Mouse (Mus musculus) cerebellum, adult 9-11 months (tissue): ENCODE data around the gene Rgs3.

Experiments
- DNase-seq: peaks from one replicate; pipeline ENCODE4 v3.0.0; 2022

Rgs3 gene

DNA sequence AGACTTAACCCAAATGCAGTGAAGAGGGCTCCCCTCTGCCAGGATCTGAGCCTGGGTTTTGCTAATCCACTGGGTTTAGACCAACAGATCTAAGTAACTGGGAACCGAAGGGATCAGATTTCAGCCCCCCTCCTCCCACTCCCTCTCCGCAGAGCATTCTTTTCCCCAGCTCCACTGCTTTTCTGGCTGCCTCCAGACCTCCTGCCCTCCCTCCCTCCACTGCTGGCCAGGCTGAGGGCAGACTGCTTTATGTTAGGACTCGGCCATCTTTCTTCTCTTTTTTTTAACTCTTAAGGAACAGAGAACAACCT lies 100.9 kb downstream of the Rgs3 start:
- DNase-seq: no peak

DNA sequence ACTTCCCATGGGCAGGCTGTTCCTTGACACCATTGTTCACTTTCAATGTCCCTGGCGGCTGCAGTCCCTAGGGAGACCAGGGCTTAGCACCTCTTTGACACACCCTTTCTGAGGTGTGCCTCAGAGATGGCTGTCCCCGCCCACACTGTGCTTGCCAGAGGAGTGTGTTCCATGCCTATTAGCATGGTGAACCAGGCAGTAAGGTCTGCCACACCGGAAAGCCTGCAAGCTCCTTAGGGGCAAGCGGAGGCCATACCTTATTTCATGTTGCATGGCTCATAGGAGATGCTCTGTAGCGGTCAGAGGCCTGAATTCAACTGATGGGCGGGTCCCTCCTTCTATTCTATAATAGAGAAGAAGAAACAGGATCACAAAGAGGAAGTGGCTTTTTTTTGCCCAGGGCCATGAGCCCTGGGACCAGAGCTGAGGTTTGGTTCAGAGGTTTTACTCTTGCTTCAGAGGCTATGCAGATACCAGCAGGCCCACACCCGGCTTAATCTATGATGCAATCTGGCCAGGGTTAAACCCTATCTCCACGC lies 101.7 kb downstream of the Rgs3 start:
- DNase-seq: no peak

DNA sequence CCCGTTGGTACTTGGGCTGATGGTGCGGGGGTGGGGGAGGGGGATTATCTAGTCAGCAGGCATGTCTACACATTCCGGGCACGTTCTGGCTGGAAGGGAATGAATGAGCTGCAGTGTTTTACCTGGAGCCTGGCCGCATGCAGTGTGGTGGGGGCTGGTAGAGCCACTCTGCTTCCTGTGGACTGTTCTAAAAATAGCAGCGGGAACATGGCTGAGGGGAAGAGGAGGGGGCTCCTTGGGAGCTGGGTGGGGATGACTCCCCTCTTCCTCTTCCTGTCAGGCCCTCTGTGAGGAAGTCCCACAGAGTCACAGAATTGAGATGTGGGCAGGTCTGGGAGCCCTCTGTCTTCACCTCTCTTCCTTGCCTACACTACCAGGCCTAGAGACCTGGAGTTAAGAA lies 103.7 kb downstream of the Rgs3 start:
- DNase-seq: no peak

DNA sequence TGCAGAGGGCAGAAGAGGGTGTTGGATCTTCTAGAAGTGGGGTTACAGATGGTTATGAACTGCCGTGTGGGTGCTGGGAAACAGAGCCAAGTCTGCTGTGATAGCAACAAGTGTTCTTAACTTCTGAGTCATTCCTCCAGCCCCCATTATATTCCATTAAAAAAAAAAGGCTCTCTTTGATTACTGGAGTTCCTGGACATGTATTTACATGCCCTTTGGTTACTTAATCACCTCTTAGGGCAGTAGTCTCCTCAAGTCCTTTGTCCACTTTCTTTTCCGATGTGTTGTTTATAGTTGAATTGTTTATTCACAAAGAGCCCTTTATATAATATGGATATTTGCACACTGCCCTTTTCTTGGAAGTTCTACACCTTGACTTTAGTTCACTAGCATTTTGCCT lies 106.2 kb downstream of the Rgs3 start:
- DNase-seq: no peak

DNA sequence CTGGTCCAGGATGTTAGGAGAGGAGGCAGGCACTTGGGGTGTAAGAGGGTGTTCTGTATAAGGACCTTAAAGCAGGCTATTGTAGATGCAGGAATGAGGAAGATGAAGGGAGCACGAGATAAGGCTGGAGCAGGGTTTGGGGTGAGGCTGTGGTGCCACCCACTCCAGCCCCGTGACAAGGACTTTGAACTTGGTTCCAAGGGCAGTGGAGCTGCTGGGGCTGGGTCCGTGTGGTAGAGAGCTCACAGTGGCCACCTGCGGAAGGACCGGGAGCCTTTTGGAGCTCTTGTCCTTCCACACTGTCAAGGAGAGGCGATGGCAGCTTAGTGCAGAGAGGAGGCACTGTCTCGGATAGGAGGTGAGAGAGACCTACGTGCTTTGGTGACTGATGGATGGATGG lies 109.0 kb downstream of the Rgs3 start:
- peak; percentile 37 for DNase-seq

DNA sequence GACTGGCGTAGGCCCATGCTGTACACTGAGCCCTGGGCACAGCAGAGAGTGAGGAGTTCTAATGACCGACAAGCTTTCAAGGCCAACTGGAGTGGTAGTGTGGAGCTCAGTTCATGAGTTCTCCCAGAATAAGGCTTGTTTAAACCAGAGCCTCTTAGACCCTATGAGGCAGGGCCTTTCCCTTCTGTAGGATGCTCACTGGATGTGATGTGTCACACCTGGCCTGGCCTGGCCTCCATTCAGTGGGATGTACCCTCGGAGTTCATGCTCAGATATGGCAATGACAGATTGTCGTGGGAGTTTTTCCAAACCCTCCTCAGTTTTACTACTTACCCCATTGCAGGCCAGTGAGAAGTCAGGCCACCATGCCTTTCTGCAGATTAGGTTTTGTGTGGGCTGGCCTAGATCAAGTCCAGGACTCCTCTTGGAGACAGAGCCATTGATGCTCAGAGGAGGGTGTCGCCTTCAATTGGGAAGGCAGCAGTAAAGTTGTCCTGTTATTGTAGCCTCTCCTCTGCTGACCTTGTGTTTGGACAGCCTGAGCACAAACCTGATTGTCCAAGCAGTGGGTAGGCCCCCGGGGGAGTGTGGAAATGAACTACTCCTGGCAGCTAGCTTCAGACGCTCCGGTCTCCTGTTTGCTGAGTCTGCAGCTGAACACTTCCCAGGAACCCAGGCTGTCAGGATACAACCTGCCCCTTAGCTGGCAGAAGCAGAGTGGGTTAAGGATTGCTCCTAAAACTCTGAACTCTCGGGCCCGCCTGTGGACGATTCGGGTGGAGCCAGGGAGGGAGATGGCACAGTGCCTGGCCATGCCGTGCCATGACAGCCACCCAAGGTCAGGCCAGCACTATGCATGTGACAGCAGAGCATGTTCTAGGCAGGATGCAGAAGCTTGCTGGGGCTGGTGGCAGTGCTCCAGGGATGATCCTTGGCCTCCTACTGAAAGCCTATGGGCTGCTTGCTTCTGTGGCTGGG lies 109.7 kb downstream of the Rgs3 start:
- DNase-seq: peak; percentile 85

DNA sequence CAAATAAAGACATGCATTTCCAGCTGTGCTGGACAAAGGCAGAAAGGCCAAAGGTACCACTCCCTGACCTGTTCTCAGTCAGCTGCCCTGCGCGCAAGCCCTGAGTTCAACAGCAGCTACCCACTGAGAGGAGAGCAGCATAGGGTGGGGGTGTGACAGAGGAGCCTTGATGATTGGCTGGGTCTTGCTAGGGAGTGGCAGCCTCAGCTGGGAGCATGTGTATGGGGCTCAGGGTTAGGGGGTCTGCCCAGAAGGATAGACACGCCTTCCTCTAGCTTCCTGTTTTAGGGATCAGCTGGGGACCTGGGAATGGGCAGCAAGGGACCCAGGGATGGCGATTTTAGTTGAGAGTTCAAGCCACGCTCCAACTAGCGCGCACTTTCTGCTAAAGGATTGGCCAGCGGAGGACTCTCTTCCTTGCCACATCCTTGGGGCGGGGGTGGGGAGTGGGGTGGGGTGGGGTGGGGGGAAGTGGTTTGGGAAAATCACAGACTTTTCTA lies 113.9 kb downstream of the Rgs3 start:
- DNase-seq: peak; percentile 63

DNA sequence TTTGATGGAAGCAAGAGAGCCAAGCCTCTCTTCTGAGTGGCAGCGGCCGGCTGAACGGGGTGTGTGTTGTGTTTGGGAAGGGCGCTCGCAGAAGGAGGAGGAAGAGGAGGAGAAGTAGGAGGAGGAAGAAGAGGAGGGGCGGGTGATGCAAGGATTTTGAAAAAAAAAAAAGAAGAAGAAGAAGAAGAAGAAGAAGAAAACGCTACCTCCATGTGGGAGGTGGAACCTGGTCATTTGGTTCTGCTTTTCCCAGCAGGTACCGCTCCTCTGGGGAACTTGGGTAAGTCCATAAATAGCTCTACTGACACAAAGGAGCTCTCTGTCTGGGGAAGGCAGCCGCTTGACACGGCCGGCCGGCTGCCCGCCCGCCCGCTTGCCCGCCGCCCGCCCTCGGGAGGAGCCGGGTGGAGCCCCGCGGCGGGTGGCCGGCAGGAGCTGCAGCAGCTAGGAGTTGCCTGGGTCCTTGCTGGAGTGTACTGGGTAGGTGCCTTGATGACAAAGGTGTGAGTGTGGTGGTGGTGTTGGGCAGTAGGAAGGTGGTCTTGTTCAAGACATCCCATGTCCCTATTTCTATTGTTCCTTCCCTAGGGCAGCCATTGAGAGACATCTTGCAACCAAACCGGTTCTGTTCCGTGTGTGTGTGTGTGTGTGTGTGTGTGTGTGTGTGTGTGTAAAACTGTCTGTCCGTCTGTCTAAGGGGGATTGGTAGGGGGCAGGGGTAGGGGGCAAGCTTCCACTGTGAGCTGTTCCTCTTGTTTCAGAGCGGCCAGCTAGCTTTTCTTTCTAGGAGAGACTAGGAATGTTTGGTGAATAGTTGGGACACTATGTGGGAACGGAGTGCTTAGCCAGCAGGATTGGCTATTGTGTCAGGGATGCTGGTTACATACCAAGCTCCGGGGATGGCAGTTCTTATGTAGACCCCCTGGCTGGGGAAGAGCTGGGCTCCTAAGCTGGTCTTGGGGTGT lies 114.7 kb downstream of the Rgs3 start:
- DNase-seq: peak; percentile 75

DNA sequence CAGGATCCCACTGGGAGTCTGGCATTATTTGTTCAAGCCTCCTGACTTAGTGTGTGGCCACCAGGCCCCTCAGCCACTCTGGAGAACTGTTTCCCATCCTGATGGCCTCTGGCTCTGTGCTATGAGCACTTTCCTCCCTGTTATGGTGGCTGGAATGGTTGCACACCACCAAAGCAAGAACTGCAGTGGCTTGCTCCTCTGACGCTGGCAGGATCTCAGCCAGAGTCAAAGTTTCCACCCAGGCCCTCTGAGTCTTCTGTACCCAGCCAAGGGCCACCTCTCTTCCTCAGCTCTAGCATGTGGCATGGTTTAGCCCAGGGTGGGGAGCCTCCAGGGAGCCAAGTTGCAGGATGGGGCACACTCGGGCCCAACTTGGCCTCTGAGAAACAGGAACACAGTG lies 115.7 kb downstream of the Rgs3 start:
- no peak for DNase-seq

DNA sequence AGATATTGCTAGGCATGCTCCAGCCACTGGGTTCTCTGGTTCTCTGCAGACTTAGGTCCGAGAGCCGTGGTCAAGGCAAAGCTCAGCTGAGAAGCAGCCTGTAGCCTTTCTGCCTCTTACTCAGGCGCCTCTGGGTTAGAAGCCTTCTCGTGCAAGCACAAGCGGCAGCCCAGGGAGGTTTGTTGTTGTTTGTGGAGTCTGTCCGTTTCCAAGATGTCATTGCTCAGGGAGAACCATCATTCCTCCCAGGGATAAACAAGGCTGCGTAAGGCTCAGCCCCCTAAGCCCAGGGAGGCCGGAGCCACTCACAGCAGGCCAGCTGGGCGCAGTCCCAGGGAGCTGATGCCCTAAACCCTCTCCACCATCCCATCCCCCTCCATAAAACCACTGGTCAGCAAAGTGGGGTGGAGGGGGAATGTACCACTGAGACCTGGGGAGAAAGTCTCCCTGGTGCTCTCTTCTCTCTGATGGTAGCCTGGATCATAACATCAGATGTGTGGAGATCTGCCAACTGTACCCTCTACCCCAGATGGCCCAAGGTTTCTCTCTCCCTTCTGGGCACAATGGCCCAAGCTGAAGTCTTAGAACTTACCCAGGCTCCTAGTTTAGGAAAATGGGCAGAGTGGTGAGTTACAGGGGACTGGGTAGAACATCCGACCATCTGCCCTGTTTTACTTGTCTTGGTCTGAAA lies 117.5 kb downstream of the Rgs3 start:
- DNase-seq: peak; percentile 63

DNA sequence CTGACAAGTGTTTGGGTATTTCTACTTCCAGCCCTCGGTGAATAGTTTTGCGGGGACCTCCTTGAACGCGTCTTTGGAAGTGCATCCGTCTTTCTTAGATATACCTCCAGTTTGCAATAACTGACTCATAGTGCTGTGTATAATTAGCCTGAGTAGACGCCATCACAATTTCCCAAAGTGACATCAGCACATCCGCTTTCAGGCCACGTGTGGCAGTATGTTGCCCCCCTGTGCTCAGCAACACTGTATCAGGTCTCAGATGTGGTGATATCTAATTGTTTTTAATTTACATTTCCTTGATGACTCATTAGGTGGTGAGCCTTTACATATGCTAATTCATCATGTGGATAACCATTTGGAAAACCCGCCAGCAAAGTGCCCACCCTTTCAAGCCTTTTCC lies 119.5 kb downstream of the Rgs3 start:
- peak; percentile 22 for DNase-seq

DNA sequence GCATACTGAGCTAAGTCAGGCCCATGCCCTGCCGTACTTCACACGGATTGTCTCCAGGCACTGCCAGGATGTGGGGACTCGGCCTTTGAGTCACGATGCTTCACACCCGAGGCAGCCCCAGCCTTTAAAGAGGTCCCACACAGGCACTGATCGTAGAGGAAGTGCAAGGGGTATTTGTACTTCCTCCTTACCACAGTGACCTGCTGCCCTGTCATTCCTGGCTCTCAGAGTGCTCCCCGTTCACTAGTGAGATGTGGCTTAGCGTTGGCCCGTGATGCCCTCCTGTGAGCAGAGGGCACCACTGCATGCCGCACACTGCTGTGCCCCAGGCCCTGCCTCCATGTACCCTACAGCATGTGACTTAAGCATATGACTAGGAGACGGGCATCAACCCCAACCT lies 121.8 kb downstream of the Rgs3 start:
- no peak for DNase-seq

DNA sequence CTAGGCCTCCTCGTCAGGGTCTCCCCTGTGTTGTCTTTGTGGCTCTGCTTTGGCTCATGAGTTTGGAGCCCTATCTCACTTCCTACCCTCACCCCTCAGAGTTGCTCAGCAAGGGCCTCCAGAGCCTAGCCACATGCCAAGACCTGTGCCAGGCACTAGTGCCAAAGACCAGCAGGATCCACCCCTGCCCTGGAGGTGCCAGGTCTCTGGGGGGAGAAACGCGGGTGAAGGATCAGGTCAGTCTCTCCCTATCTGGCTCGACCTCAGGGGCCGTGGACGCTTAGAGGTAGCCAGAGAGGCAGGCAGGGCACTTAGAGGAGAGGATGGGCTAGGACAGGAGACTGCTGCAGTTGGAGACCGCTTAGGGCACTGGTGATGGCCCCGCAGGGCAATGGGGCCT lies 122.7 kb downstream of the Rgs3 start:
- peak; percentile 63 for DNase-seq

DNA sequence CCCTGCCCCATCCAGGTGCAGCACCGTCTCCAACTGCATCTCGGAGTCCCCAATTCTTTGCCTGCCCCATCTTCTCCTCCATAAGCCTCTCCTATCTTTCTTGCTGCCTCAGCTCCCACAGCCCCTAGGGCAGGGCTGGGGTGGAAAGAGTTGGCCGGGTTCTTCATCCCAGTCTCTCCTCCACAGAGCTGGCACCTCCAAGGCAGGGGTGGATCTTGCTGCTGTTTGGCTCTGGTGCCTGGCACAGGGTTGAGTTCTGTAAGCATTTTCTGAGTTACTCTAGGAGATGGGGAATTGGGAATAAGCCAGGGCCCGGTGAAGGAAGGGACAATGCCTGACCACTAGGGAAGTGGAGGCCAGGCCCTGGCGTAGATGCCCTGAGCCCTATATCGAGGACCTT lies 123.5 kb downstream of the Rgs3 start:
- peak; percentile 32 for DNase-seq

DNA sequence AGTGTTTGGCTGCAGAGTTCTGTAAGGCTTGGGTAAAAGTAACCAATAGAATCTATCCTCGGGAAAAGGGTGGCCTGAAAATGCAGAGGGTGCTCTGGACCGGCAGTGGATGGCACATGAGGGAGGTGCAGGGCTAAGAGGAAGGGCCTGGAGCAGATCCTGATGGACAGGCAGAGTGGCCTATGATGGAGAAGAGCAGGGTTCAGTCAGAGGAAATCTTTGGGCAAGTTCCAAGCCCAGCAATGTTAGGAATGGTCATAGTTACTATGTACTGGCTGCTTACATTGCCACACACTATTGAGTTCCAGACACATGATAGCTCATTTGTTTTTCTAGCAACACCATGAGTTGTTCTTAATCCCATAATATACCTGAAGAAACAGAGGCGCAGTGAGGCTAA lies 124.7 kb downstream of the Rgs3 start:
- DNase-seq: peak; percentile 59

DNA sequence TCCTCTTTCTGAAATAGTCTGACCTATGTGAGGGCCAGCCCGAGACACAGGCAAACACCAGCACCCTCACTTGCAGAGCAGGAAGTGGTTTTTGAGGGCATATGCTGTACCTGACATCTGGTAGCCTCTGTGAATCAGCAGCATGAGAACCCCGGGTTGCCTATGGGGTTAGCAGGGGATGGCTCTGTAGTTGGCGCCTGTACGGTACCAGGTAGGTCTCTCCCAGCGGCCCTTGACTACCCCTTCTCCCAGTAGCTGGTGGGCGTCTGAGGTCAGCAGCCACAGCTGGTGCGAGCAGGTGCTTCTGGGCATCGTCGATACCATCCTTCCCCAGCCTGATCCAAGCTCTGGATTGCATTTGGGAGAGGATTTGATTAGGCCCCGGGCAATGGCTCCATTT lies 125.6 kb downstream of the Rgs3 start:
- DNase-seq: no peak

DNA sequence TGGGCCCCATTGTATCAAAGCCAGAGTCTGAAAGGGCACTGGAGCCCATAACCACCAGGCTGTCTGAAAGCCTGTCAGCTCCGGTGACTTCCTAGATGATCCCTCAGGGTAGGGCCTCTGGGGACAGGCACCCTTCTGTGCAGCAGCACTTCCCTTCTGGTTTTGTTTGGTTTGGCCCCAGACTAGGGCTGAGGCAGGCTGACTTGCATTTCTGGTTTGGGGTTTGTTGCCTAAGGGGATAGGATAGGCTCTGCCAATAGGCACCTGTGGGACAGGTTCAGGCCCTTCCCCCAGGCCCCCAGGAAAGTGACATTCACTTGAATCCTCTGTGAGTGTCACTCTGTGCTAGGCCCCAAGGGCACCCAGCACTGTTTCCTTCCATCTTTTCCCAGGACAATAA lies 127.1 kb downstream of the Rgs3 start:
- DNase-seq: no peak

DNA sequence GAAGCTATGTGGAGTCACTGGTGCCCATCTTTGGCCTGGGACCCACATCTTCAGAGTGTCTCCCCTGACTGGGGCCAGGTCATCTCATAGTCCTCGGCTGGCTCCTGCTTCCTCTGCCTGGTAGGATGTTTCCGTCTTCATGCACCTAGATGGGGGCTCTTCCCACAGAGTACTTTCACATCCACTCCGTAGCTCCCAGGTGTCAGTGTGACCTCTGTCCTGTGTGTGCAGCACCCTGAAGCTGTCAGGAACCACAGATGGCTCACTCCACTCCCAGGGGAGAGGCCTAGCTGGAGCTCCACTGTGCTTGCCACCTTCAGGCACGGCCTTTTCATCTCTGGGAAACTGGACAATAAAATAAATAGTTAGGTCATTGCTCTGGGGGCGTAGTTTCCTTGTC lies 128.5 kb downstream of the Rgs3 start:
- DNase-seq: no peak

DNA sequence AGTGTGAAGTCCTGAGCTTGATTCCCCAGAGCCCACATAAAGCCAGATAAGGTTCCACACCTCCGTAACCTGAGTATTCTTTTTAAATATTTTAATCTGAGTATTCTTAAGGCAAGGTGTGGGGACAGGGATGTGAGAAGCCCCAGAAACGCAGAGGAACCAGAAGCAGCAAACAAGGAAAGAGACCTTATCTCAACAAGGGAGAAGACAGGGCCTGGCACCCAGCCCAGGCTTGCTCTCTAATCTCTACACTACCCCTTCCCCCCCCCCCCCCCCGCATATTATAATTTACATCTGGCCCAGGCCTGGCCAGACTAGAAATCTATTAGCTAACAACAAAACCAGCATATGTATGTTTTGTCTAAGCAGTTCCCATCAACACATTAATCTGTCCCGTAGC lies 131.3 kb downstream of the Rgs3 start:
- no peak for DNase-seq

DNA sequence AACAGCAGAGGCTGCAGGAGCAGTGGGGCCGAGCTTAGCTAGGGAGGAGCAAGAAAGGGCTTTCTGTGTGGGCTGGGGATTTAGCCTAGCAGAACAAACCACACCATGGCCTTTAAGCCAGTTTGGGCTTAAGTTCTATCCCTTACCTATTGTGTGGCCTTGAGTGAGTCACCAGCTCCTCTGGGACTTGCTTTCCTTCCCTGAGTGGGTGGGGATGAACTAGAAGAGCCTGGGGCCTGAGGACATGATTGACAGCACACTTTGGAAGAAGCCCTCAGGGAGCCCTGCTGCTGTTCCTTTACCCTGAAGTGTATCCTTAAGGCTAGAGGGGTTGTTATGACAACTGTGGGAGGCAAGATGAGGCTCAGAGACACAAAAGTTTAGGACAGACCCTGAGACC lies 132.0 kb downstream of the Rgs3 start:
- no peak for DNase-seq

DNA sequence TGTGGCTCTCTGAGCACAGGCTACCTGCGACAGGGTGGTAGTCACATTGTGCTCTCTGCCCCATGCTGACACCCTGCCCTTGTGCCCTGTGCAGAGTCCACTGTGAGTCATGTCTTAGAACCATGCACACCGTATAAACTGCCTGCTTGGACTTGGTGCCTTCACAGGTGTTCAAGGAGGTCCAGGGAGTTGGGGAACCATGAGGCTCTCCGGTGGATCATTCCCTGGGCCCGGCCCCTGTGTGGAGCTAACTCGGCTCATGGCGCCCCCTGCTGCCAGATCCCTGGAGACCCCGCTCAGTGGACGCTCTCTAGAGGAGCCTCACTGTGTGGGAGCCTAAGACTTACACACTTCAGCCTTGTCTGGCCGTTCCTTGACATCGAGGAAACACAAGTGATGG lies 134.2 kb downstream of the Rgs3 start:
- DNase-seq: peak; percentile 43

DNA sequence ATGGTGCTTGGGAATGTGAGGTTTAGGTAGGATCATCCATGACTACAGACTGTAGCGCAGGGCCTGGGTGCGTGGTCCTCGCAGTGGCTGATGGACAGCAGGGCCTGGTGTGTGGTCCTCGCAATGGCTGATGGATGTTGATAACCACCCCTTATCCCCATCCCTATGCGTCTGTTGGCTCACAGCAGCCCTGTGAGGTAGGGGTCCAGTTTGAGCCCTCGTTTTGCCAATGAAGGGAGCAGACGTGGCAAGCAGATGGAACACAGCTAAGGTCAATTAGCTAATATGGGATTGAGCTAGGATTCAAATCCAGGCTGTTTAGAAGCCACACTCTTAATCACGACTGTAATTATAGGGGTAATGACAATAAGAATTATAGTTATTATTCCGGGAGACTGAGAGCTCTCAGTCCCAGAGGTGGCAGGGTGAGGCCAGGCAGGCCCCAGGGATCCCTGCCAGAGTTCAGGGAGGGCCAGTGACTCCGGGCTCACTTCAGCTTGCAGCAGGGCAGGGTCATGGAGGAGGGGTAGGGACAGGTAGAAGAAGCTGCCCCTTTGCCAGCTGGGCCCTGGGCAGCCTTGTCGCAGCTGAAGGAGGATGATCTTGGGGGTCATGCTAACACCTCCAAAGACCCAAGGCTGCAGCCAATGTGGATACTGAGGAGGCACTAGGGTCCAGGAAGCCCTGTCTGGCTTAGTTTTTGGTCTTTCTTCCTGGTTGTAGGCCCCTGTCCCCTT lies 135.2 kb downstream of the Rgs3 start:
- peak; percentile 55 for DNase-seq
